Mouse (Mus musculus): ENCODE data around the gene Itgb3.

Itgb3 gene

GRCm38 (mm10) chr11:104608249-104608920, 585 bp downstream of the Itgb3 start:
- CTCF ChIA-PET = interaction anchor here (0.6 to 1.5 kb wide), 9 partner anchors 9 to 836 kb away, joined by 3 to 5 read pairs (median 4); no protein-coding TSS in a partner anchor
- POLR2A ChIA-PET = interaction anchor here (0.6 to 3.8 kb wide), 15 partner anchors 11 to 573 kb away, joined by 3 to 20 read pairs (median 4); no protein-coding TSS in a partner anchor

DNA sequence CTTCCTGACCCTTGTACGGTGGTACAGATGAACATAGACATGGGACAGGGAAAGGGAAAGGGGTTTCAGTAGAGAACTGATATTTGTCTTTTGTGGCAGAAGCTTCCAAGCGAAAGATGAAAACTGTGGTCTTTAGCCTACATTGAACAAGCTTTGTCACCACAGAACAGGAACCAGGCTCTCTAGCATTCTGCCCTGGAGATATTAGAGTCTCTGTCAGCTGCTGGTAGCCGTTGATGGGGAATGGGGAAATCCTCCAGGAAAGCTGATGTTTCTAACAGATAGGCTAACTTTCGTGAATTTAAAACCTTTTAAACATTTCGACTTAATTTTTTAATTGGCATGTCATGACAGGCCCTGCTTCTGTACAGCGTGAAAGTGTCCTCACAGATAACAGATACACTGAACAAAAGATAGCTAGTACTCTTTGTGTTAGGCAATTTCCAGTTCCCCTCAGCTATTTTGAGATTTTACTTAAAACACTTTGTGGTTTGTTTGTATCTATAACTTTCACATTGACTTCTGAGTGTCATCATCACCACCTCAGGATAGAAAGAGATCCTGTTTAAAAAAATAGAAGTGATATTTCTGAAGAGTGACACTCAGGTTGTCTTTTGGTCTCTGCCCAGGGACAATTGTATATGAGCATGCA, 1.4 kb downstream of the Itgb3 start:
- CTCF ChIA-PET = interaction anchor here in 3 of 4 experiments (0.6 to 1.5 kb wide), 6 partner anchors 9 to 1789 kb away, joined by 3 to 5 read pairs (median 4); no protein-coding TSS in a partner anchor
- POLR2A ChIA-PET = interaction anchor here in 2 of 4 experiments (1.3 to 3.8 kb wide), 5 partner anchors 10 to 22 kb away, joined by 3 to 20 read pairs (median 13); no protein-coding TSS in a partner anchor

GRCm38 (mm10) chr11:104609733-104610132, 1.9 kb downstream of the Itgb3 start:
- CTCF ChIA-PET = interaction anchor here in 1 of 4 experiments (0.6 to 1.1 kb wide), 2 partner anchors 10 to 1789 kb away, joined by 3 to 5 read pairs; no protein-coding TSS in a partner anchor
- POLR2A ChIA-PET = interaction anchor here in 2 of 4 experiments (0.9 to 3.8 kb wide), 4 partner anchors 10 to 29 kb away, joined by 3 to 20 read pairs (median 14); no protein-coding TSS in a partner anchor

GRCm38 (mm10) chr11:104611579-104612151, 3.9 kb downstream of the Itgb3 start:
- ChIA-PET CTCF (interaction anchor here in 1 of 4 experiments (0.7 kb wide), 1 partner anchor 16 kb away, joined by 3 read pairs; no protein-coding TSS in a partner anchor), POLR2A (interaction anchor here in 1 of 4 experiments (0.8 kb wide), 1 partner anchor 11 kb away, joined by 5 read pairs; no protein-coding TSS in a partner anchor)

DNA sequence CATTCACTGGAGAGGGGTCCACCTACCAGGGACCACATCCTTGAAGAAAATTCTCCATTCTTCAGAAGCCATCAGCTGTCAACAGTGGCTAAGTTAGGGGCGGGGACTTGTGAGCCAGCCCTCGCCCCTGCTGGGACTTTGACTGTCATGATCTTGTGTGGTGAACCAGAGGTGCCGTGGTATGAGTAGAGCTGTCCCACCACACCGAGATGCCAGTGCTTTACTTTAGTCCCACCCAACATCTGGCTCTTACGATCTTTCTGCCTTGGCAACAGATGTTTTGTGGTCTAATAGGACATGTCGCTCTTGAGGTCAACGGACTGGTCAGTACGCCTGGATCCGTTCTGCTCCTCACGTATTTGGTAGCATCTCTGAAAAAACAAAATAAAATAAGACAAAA, 5.8 kb downstream of the Itgb3 start:
- ChIA-PET POLR2A (interaction anchor here in 1 of 4 experiments (0.6 kb wide), 1 partner anchor 58 kb away, joined by 5 read pairs; no protein-coding TSS in a partner anchor), CTCF (no interaction called here)

DNA sequence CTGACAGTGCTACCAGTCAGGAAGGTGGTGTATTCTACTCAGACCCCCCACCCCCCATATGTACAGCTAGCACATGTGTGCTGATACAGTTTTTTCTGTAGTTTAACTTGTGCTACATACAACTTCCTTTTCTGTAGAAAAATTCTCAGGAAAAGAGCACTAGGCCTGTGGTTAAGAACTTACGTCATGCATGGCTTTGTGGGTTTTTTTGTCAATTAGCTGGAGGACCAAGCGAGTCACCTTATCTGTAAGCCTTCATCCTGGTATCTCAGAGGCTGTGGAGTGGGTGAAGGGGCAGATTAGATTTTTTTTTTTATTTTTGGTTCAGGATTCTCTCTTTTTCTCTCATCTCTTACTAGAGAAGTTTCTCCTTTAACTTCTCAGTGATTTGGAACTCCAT, 6.3 kb downstream of the Itgb3 start:
- CTCF ChIA-PET = no interaction called here
- POLR2A ChIA-PET = no interaction called here

GRCm38 (mm10) chr11:104616182-104616581, 8.4 kb downstream of the Itgb3 start:
- ChIA-PET POLR2A (interaction anchor here in 1 of 4 experiments (1.1 kb wide), 1 partner anchor 8 kb away, joined by 4 read pairs; no protein-coding TSS in a partner anchor), CTCF (interaction anchor here in 1 of 4 experiments (0.6 kb wide), 1 partner anchor 445 kb away, joined by 3 read pairs; no protein-coding TSS in a partner anchor)

GRCm38 (mm10) chr11:104618638-104619076, 10.9 kb downstream of the Itgb3 start:
- POLR2A ChIA-PET = interaction anchor here in 3 of 4 experiments (0.6 to 3.0 kb wide), 8 partner anchors 10 to 327 kb away, joined by 3 to 13 read pairs (median 4); partner anchors contain the start of gene Itgb3 (in 2 of the 3)

DNA sequence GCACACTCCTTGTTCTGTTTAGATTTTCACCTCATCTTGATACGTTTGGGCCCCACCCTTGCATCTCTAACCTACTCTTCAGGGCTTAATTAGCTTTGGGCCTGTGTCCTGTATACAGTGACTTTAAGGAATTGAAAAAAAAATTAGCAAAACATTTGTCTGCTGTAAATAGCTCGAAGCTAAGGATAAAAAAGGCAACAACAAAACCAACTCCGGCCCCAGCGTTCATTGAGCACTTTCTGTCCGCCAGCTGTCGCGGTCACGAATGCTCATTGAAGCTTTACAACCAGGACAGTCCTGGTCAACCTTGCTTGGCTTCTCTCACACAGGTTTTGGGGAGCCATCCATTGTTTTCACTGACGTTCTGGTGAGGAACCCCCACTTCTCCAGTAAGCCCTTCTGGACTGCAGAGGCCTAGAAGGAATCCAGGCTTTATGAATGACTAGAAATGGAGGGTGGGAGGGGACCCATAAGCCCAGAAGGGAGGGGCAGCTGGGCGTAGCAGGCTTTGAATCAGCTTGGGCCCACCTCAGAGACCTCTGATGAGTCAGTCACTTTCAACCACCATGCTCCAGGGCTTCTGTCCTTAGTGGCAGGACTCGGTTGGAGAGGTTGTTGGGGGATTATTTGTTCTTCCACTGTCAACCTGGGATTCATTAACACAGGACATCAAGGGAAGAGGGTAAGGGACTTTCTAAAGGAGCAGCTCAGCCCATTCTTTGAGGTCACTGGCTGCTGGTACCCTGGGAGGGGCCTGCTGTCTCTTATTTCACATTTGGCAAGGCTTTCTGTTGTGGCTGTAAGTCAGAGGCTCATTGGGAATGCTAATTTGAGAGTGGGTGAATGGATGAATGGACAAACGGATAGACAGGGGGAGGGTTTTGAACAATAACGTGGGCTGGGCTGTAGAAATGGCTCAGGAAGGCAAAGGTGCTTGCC, 11.6 kb downstream of the Itgb3 start:
- CTCF ChIA-PET = interaction anchor here in 1 of 4 experiments (1.4 kb wide), 1 partner anchor 29 kb away, joined by 4 read pairs; no protein-coding TSS in a partner anchor
- POLR2A ChIA-PET = interaction anchor here in 3 of 4 experiments (0.5 to 3.0 kb wide), 9 partner anchors 11 to 87 kb away, joined by 3 to 13 read pairs (median 3); partner anchors contain the start of gene Itgb3 (in 2 of the 3)

More at GRCm38 (mm10) chr11:104618638-104619076, 10.9 kb downstream of the Itgb3 start:
- CTCF ChIA-PET = interaction anchor here in 2 of 4 experiments (0.6 to 1.4 kb wide), 3 partner anchors 28 to 303 kb away, joined by 3 to 4 read pairs (median 4); no protein-coding TSS in a partner anchor

- POLR2A ChIA-PET = interaction anchor here in 1 of 4 experiments (1.1 kb wide), 1 partner anchor 14 kb away, joined by 7 read pairs; the partner anchor contains the start of gene Itgb3
- CTCF ChIA-PET = no interaction called here
Observed at GRCm38 (mm10) chr11:104622040-104622962, 14.5 kb downstream of the Itgb3 start.

DNA sequence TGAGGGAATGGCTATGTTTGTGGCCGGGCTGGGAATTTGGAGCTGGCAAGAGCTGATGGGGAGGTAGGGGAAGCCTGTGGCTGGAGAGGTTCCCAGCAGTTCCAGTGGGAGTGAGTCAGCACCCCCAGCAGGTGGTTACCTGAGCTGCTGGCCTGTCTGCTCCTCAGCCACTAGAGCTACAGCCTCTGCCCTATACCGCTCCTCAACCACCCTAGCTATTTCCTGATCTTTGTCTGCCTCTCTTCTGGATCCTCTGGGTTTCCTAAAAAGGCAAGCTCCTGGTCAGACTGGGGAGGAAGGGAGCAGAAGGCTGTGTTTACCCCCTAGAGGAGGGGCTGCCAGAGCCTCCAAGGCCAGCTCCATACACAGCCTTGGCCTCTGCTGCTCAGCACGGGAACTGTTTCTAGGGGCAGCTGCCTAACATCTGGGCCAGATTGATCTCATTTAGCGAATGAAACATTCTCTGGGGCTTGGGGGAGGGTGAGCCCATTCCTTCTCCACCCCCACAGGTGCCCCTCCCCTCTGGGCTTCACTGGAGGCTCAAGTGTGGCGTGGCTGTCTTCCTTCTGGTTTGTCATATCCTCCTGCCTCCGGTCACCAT, 17.1 kb downstream of the Itgb3 start:
- ChIA-PET CTCF (interaction anchor here (0.6 to 1.6 kb wide), 6 partner anchors 17 to 708 kb away, joined by 3 to 7 read pairs (median 4); partner anchors contain the start of gene Itgb3 (in 1 of the 4)), POLR2A (interaction anchor here in 2 of 4 experiments (0.6 to 2.9 kb wide), 8 partner anchors 9 to 513 kb away, joined by 3 to 16 read pairs (median 4); partner anchors contain the start of gene Itgb3 (in 2 of the 2))

DNA sequence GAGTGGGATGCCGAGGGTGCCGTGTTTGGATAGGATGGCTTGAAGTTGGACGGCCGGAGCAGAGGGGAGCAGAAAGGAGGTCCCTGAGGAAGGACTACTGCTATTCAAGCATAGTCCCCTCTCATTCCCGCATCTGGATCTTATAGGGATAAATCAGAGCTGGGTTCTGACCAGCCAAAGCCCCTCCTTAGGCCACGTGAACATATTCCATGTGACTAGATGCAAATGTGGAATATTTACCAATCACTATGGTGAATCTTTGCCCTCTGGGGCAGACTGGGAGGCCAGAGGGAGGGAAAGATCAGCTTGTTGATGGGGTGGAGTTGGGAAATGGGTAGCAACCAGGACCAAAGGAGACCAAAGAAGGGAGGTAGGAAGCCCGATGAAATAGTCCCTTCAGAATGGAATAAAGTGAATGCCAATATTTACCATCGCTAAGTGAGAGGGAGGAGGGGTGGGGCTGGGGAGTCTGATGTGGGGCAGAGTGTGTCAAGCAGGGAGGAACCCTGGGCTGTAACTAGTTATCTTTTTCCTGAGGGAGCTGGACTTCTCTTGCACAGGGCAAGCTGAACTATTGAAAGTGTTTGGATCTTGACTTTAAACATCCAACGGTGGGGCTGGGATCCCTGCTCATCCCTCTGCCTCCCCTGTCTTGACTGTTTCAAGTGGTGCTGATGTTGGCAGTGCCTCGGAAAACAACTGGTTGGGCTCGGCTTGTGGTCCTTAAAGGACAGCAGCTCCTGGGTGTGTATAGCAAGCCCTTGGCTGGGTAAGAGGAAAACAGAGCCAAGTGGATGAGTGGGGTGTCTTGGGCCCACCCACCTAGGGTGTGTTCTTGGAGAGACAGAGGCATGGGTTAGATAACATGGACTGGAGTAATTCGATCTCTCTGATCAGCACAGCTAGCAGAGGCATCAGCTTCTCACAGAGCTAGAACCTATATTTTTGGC, 17.9 kb downstream of the Itgb3 start:
- POLR2A ChIA-PET = interaction anchor here in 3 of 4 experiments (0.5 to 2.9 kb wide), 10 partner anchors 9 to 513 kb away, joined by 3 to 16 read pairs (median 3); partner anchors contain the start of gene Itgb3 (in 1 of the 3)
- CTCF ChIA-PET = interaction anchor here (0.6 to 1.6 kb wide), 5 partner anchors 18 to 547 kb away, joined by 3 to 7 read pairs (median 5); partner anchors contain the start of gene Itgb3 (in 1 of the 4)

- ChIA-PET CTCF (interaction anchor here in 3 of 4 experiments (0.6 to 0.7 kb wide), 4 partner anchors 36 to 1641 kb away, joined by 3 to 7 read pairs (median 4); no protein-coding TSS in a partner anchor), POLR2A (interaction anchor here in 3 of 4 experiments (0.5 to 2.9 kb wide), 5 partner anchors 12 to 203 kb away, joined by 3 to 16 read pairs (median 3); partner anchors contain the start of gene Itgb3 (in 1 of the 3))
Observed at GRCm38 (mm10) chr11:104626635-104627034, 18.8 kb downstream of the Itgb3 start.

- ChIA-PET CTCF (interaction anchor here in 2 of 4 experiments (0.5 to 0.7 kb wide), 2 partner anchors 16 to 1642 kb away, joined by 3 to 4 read pairs; no protein-coding TSS in a partner anchor), POLR2A (interaction anchor here in 1 of 4 experiments (0.5 kb wide), 1 partner anchor 70 kb away, joined by 5 read pairs; no protein-coding TSS in a partner anchor)
Observed at GRCm38 (mm10) chr11:104627616-104628301, 20.0 kb downstream of the Itgb3 start.

Data from embryonic stem cell, embryonic (primary cell).